Mouse (Mus musculus) heart, embryonic 11.5 days (tissue): ENCODE measurements around the gene Cdon. TPM values are rescaled to one million over a fixed set of nuclear protein-coding genes. Genes with fewer than 3 reads are reported as not detected.
A peak's percentile ranks its signal among the peaks of the same experiment; 100 is the strongest.

Experiments
- ATAC-seq: fragments of 200-750 bp; cut with Nextera tagmentation; replicated peaks from 2 replicates; pipeline ENCODE4 v1.8.0; 2017; ENCODE audit warnings: moderate library complexity; ENCODE audit not compliant: insufficient number of reproducible peaks, low FRiP score, low TSS enrichment
- H3K27ac ChIP-seq: fragments of 300-500 bp; sonication (generic); 2 replicates; pipeline ENCODE4 v1.5.1; 2014; ENCODE audit warnings: mild to moderate bottlenecking, low read depth, low read length
- H3K27me3 ChIP-seq: fragments of 300-500 bp; sonication (generic); 2 replicates; pipeline ENCODE4 v1.6.1; 2014; ENCODE audit warnings: mild to moderate bottlenecking, low read length, mixed read lengths; ENCODE audit not compliant: control insufficient read depth, insufficient read depth
- H3K36me3 ChIP-seq: fragments of 300-500 bp; sonication (generic); 2 replicates; pipeline ENCODE4 v1.6.1; 2014; ENCODE audit warnings: mild to moderate bottlenecking, low read length, moderate library complexity, mixed read lengths; ENCODE audit not compliant: control insufficient read depth, insufficient read depth
- H3K4me1 ChIP-seq: fragments of 300-500 bp; sonication (generic); 2 replicates; pipeline ENCODE4 v1.6.1; 2014; ENCODE audit warnings: low read length; ENCODE audit not compliant: control insufficient read depth, insufficient read depth
- H3K4me2 ChIP-seq: fragments of 300-500 bp; sonication (generic); 2 replicates; pipeline ENCODE4 v1.6.1; 2014; ENCODE audit warnings: mild to moderate bottlenecking, moderate library complexity
- H3K4me3 ChIP-seq: fragments of 300-500 bp; sonication (generic); 2 replicates; pipeline ENCODE4 v1.5.1; 2014; ENCODE audit warnings: low read depth, low read length
- H3K9ac ChIP-seq: fragments of 300-500 bp; sonication (generic); 2 replicates; pipeline ENCODE4 v1.6.1; 2014; ENCODE audit warnings: mild to moderate bottlenecking, low read depth, low read length, moderate library complexity
- H3K9me3 ChIP-seq: fragments of 300-500 bp; sonication (generic); replicated peaks from 2 replicates; pipeline ENCODE4 v1.6.1; 2016; ENCODE audit warnings: low read length; ENCODE audit not compliant: control insufficient read depth
- WGBS: fragments of 180-500 bp; shearing (Covaris S2); extraction: QIAGEN DNeasy Blood & Tissue Kit; methylation state at CpG from one replicate; pipeline ENCODE4 v1.1.7; 2014; ENCODE audit not compliant: insufficient replicate concordance; 5-methylcytosine and 5-hydroxymethylcytosine counted together
- polyA plus RNA-seq: library from polyadenylated mRNA; unstranded; fragments of >200 nt; fragmentation: Nextera tagmentation; extraction: Ambion mirVana; gene quantifications from 2 replicates; pipeline ENCODE4 v1.2.1, GENCODE M21; 2014

Cdon gene
- polyA plus RNA-seq, 1 experiment from 2014 or later: 6.1 TPM

DNA sequence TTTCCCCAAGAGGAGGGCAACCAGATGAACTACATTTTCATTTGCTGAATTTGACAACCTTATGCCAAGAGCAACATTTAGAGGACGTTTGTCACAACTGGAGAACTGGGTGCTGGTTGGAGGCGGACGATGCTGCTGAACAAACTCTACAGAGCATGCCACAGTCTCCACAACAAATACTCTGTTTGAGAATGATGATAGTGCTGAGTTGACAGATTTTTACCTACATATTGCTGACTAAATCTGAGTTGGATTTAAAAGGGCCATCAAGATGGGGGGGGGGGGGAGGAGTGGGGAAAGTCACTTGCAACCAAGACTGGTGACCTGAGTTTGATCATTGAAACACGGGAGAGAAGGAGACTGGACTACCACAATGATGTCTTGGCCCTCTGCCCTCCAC is 17.4 kb upstream of the Cdon start:
- Histone ChIP-seq H3K9me3 (no peaks in the 10 kb centered on the region), H3K27me3 (no peaks in the 10 kb centered on the region; the same call in 1 of the 2 replicates), H3K9ac (no peak overlapping the region), H3K4me2 (no peak overlapping the region), H3K4me1 (0 out of 2 replicates have a peak, but pooled peaks cover 5% of the 10 kb centered on the region), H3K36me3 (no peaks in the 10 kb centered on the region), H3K27ac (no peak overlapping the region), H3K4me3 (no peak overlapping the region)
- no peak for ATAC-seq
- WGBS: 79% methylated on average over 4 of the region's 4 CpGs

DNA sequence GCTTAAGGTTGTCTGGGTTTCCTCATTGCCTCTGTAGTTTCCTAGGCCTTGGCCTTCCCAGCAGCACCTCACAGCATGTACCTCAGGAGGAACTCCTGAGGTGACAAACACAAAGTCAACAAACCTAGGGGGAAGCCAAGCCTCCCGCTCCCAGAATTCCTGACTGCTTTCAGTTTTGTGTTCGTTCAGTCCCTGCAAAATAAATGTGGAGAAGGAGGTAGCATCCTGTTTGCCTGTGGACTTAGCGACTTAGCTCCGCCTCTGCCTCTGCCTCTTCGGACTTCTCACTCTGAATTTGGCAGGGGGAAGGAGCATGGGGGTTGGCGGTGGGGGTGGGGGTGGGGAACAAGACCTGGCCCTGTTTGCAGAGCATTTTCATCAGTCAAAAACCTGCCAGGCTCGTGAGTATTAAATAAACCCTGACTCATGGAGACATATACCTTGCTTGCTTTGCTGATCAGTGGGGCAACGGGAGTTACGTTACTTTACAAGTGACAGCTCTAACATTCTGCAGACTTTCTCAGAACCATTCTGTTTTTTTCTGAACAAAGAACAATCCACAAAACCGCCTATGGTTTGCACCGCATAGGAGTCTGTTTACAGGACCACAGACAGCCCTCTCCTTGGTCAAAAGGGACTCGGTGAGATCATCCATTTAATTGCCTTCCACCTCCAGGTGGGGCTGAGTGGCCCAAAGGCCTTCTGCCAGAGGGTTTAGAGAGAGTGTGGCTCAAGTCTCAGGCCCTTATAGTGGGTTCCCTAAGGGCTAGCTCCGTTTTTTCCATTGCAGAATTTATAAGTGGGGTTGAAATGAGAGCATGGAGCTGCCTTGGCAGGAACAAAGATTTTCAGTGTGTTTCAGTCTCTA is 15.7 kb upstream of the Cdon start:
- Histone ChIP-seq H3K27ac (no peak overlapping the region), H3K9ac (no peak overlapping the region)
- 13% methylated on average over 13 of the region's 13 CpGs for whole genome bisulfite sequencing

DNA sequence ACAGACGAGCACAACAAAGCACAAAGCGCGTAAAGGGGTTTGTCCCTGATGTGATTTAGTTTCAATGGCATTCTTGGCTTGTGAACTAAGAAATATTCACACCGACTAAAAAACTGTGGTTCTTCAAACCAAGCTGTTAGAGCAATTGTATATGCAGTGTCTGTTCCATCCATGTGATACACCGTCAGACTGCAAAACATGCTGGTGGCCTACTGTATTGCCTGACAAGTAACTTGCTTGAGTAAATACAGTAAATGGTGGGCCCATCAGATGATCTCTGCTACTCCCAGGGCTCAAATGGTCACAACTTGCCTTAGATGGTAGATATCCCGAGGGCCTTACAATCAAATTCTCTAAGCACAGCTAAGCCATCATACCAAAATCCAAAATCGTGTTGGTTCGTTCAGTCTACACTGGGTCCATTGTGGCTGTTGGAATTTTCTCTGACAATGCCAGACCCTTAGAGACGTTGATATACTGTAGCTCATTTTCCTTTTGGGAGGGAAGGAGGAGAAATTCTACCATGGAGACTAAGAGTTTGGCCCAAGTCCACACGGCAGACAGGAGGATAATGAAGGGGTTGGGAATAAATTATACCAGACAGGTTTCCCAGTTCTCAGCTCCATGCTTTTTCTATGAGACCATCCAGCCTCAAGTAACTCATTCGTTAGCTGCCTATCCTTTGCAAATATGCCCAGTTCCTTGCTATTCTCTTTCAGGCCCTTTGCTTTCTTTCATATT is 9.5 kb upstream of the Cdon start:
- Histone ChIP-seq H3K9ac (no peak overlapping the region), H3K4me2 (no peak overlapping the region), H3K27ac (no peak overlapping the region), H3K4me3 (no peak overlapping the region), H3K4me1 (no peaks in the 10 kb centered on the region), H3K9me3 (no peaks in the 10 kb centered on the region), H3K36me3 (no peaks in the 10 kb centered on the region), H3K27me3 (no peaks in the 10 kb centered on the region)
- WGBS: 83% methylated on average over 11 of the region's 11 CpGs
- no peak for ATAC-seq

More for the DNA sequence above, 15.7 kb upstream of the Cdon start:
- Histone ChIP-seq H3K27me3 (no peaks in the 10 kb centered on the region; the same call in 1 of the 2 replicates), H3K4me1 (0 out of 2 replicates have a peak, but pooled peaks cover 5% of the 10 kb centered on the region), H3K36me3 (no peaks in the 10 kb centered on the region), H3K4me2 (peak overlapping the region; percentile 37), H3K9me3 (no peaks in the 10 kb centered on the region), H3K4me3 (no peak overlapping the region)
- ATAC-seq: no peak

DNA sequence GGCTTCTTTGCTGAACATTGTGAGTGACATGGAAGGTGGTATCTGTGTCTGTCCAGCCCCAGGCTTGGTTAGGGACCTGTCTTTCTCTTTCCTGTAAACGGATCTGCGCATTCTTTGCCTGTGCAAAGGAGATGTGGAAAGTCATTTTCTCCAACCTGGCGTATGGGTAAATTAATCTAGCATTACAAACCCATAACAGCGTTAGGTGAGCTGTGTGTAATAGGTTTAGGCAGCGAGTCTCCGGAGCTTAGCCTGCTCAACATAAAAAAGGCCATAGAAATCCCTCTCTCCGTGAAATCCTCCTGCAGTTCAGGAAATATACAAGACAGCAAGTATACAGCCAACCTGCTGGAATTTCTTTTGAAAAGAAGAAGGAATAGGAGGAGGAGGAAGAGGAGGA is 9.0 kb upstream of the Cdon start:
- Histone ChIP-seq H3K4me2 (no peak overlapping the region), H3K9me3 (no peaks in the 10 kb centered on the region), H3K9ac (no peak overlapping the region), H3K4me3 (no peak overlapping the region), H3K27ac (no peak overlapping the region), H3K36me3 (no peaks in the 10 kb centered on the region), H3K27me3 (no peaks in the 10 kb centered on the region), H3K4me1 (no peaks in the 10 kb centered on the region)
- no peak for ATAC-seq
- 76% methylated on average over 7 of the region's 7 CpGs for WGBS

DNA sequence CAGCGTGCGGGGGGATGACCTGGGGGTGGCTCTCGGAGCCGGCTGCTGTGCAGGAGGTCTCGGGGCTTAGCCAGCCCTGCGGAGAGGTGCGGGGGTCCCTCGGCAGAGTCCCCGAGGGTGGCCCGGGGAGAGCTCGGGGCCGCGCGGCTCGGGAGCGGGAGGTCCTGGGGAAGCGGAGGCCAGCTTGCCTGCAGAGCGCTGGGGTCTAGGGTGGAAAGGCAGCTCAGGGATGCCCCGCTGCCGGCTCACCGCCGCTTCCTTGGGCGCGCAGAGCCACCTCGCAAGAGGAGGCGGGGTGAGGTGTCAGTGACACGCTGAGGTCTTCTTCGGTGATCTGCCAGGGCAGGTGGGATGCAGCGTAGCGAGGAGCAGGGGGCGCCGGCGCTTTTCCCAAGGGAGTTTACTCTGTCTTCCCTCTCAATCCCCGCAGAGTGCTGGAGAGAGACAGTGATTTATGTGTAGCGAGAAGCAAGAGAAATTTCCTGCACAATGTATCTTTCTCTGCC is 855 bp downstream of the Cdon start:
- Histone ChIP-seq H3K4me3 (peak overlapping the region; percentile 95), H3K9ac (peak overlapping the region; percentile 95), H3K27ac (peak overlapping the region; percentile 90), H3K4me2 (peak overlapping the region; percentile 78), H3K36me3 (no peaks in the 10 kb centered on the region), H3K9me3 (no peaks in the 10 kb centered on the region), H3K27me3 (no peaks in the 10 kb centered on the region), H3K4me1 (0 out of 2 replicates have a peak, but pooled peaks cover 5% of the 10 kb centered on the region)
- no peak; the same call in 1 of the 2 replicates for ATAC-seq
- WGBS: under 1% methylated on average over 35 of the region's 35 CpGs

- Histone ChIP-seq H3K9ac (peak overlapping the region; percentile 95; the same call in 1 of the 2 replicates), H3K27me3 (no peaks in the 10 kb centered on the region), H3K36me3 (no peaks in the 10 kb centered on the region), H3K27ac (peak overlapping the region; percentile 90; the same call in 1 of the 2 replicates), H3K9me3 (no peaks in the 10 kb centered on the region), H3K4me3 (peak overlapping the region; percentile 95), H3K4me1 (0 out of 2 replicates have a peak, but pooled peaks cover 5% of the 10 kb centered on the region), H3K4me2 (peak overlapping the region; percentile 78)
- WGBS: 6% methylated on average over 4 of the region's 4 CpGs
- ATAC-seq: no peak
Observed at GRCm38 (mm10) chr9:35422405-35422941, 1.5 kb downstream of the Cdon start.

DNA sequence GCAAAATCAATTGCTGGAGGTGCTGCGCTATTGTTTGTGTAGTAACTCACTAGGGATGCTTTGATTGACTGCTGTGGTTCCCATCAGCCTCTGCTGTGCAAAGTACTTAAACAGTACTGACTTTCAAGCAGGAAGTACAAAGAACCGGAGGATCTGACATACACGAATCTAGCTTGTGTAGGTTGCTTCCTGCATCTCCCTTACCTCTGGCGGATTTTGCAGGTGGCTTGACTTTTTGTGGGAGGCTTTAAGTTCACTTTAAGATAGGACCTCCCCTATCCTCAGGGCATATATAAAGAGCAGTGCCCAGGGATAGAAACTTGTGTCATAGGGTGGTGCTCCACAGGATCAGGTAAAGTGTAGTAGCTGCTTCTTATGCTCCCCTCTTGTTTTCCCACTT is 2.3 kb downstream of the Cdon start:
- Histone ChIP-seq H3K4me2 (peak overlapping the region; percentile 36; the same call in 1 of the 2 replicates), H3K36me3 (no peaks in the 10 kb centered on the region), H3K4me3 (peak overlapping the region; percentile 1; the same call in 1 of the 2 replicates), H3K27ac (no peak overlapping the region), H3K4me1 (0 out of 2 replicates have a peak, but pooled peaks cover 5% of the 10 kb centered on the region), H3K9ac (no peak overlapping the region), H3K27me3 (no peaks in the 10 kb centered on the region), H3K9me3 (no peaks in the 10 kb centered on the region)
- WGBS: 37% methylated on average over 4 of the region's 4 CpGs
- ATAC-seq: no peak

DNA sequence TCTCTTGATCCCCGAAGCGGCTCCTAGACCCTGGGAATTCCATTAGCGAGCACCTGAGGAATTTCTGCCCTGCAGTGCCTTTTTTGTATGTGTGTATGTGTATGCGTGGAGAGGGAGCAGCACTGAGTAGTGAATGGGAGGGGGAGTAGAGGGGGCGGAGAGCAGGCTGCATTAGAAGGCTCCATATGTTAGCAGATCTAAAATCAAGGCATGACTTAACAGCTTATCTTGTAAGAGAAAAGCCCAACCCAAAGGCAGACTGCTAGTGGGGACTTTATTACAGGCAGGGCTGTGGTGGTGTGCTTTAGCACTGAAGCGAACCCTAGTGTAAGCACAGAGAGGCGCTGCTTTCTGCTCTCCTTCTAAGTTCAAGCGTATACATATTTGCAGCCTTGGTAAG is 3.7 kb downstream of the Cdon start:
- ATAC-seq: no peak
- H3K4me3 ChIP-seq: 0 out of 2 replicates have a peak overlapping the region, but pooled peaks have one; percentile 15
- 13% methylated on average over 8 of the region's 8 CpGs for WGBS
- peaks cover 8% of the 10 kb centered on the region; the same call in 1 of the 2 replicates for H3K4me1 ChIP-seq
- no peaks in the 10 kb centered on the region for H3K27me3 ChIP-seq
- peak overlapping the region; percentile 57 for H3K4me2 ChIP-seq
- no peaks in the 10 kb centered on the region for H3K36me3 ChIP-seq
- no peak overlapping the region for H3K9ac ChIP-seq
- H3K27ac ChIP-seq: no peak overlapping the region
- no peaks in the 10 kb centered on the region for H3K9me3 ChIP-seq
